Mouse (Mus musculus) small intestine, adult 2 months (tissue): ENCODE measurements around the gene Shisa8. TPM values are rescaled to one million over a fixed set of nuclear protein-coding genes. Genes with fewer than 3 reads are reported as not detected.
A peak's percentile ranks its signal among the peaks of the same experiment; 100 is the strongest.

Experiments used
- H3K27ac ChIP-seq: fragments of 200-500 bp; 2 replicates; pipeline ENCODE4 v1.5.1; 2012; ENCODE audit warnings: low read depth, low read length, control low read depth, inconsistent platforms; ENCODE audit not compliant: insufficient read depth
- H3K27me3 ChIP-seq: fragments of 200-500 bp; 2 replicates; pipeline ENCODE4 v1.6.1; 2012; ENCODE audit warnings: mild to moderate bottlenecking, moderate library complexity, low read length, inconsistent platforms; ENCODE audit not compliant: control insufficient read depth, insufficient read depth
- H3K36me3 ChIP-seq: fragments of 200-500 bp; 2 replicates; pipeline ENCODE4 v1.6.1; 2012; ENCODE audit warnings: mild to moderate bottlenecking, low read length, control low read depth, inconsistent platforms; ENCODE audit not compliant: control insufficient read depth, insufficient read depth
- H3K4me1 ChIP-seq: fragments of 200-500 bp; 2 replicates; pipeline ENCODE4 v1.6.1; 2012; ENCODE audit warnings: low read length, inconsistent platforms, mixed read lengths; ENCODE audit not compliant: control insufficient read depth, insufficient read depth, insufficient read length
- H3K4me3 ChIP-seq: fragments of 200-500 bp; 2 replicates; pipeline ENCODE4 v1.5.1; 2012; ENCODE audit warnings: low read depth, mild to moderate bottlenecking, control low read depth, inconsistent platforms, low read length, moderate library complexity
- CTCF ChIP-seq: fragments of 200-500 bp; IDR thresholded peaks from 2 replicates; pipeline ENCODE4 v1.5.1; 2012; ENCODE audit warnings: low read depth, mild to moderate bottlenecking, control low read depth, inconsistent platforms, low read length, moderate library complexity, mixed read lengths; ENCODE audit not compliant: insufficient replicate concordance, insufficient read length; ENCODE audit errors: extremely low read depth
- POLR2A ChIP-seq: fragments of 200-500 bp; IDR thresholded peaks from 2 replicates; pipeline ENCODE4 v1.6.1; 2012; ENCODE audit warnings: low read depth, mild to moderate bottlenecking, control low read depth, inconsistent platforms, low read length, moderate library complexity
- WGBS: fragments of 180-500 bp; shearing (Covaris S2); methylation state at CpG from one replicate; pipeline ENCODE4 v1.1.7; 2018; 5-methylcytosine and 5-hydroxymethylcytosine counted together
- polyA plus RNA-seq: library from polyadenylated mRNA; depleted of rRNA; stranded (reverse); fragments of >200 nt; gene quantifications from 2 replicates; pipeline ENCODE4 v1.2.3, GENCODE M21; 2012

Gene Shisa8
- polyA plus RNA-seq, 1 experiment, result 2.6 TPM

GRCm38 (mm10) chr15:82244115-82244804 is 31.6 kb upstream of the Shisa8 start, which contains the start of gene Cenpm:
Cenpm (minus strand) TSS chr15:82244748.
- Histone ChIP-seq H3K27me3 (no peaks in the 10 kb centered on the region), H3K4me3 (peak within 1 kb of the TSS; percentile 81), H3K27ac (no peak within 1 kb of the TSS), H3K36me3 (no peaks in the 10 kb centered on the region), H3K4me1 (peaks cover 3% of the 10 kb centered on the region)
- under 1% methylated on average over 65 of the region's 65 CpGs for WGBS
- no peak for TF ChIP-seq POLR2A

GRCm38 (mm10) chr15:82243742-82244114 is 31.1 kb upstream of the Shisa8 start:
- Histone ChIP-seq H3K36me3 (no peaks in the 10 kb centered on the region), H3K27me3 (no peaks in the 10 kb centered on the region), H3K4me3 (peak overlapping the region; percentile 81), H3K27ac (no peak overlapping the region), H3K4me1 (peaks cover 3% of the 10 kb centered on the region)
- WGBS, result 2% methylated on average over 12 of the region's 12 CpGs
- no peak for TF ChIP-seq CTCF
- no peak for TF ChIP-seq POLR2A

- Histone ChIP-seq H3K4me1 (peaks cover 3% of the 10 kb centered on the region), H3K27ac (no peak overlapping the region), H3K36me3 (no peaks in the 10 kb centered on the region), H3K4me3 (no peak overlapping the region), H3K27me3 (no peaks in the 10 kb centered on the region)
- TF ChIP-seq POLR2A, result no peak
- no peak for TF ChIP-seq CTCF
- 71% methylated on average over 3 of the region's 3 CpGs for WGBS
Measured at GRCm38 (mm10) chr15:82243311-82243710, 30.7 kb upstream of the Shisa8 start.

- Histone ChIP-seq H3K4me1 (no peaks in the 10 kb centered on the region), H3K36me3 (no peaks in the 10 kb centered on the region), H3K4me3 (no peak overlapping the region), H3K27me3 (no peaks in the 10 kb centered on the region), H3K27ac (no peak overlapping the region)
- WGBS, result 16% methylated on average over 5 of the region's 5 CpGs
- peak; percentile 98; the same call in 1 of the 2 replicates for TF ChIP-seq CTCF
- TF ChIP-seq POLR2A, result no peak
Measured at GRCm38 (mm10) chr15:82236565-82236964, 23.9 kb upstream of the Shisa8 start.

GRCm38 (mm10) chr15:82235661-82236060 is 23.0 kb upstream of the Shisa8 start:
- Histone ChIP-seq H3K27ac (no peak overlapping the region), H3K27me3 (no peaks in the 10 kb centered on the region), H3K4me1 (no peaks in the 10 kb centered on the region), H3K4me3 (no peak overlapping the region), H3K36me3 (no peaks in the 10 kb centered on the region)
- TF ChIP-seq POLR2A (no peak), CTCF (no peak)
- WGBS, result 83% methylated on average over 10 of the region's 10 CpGs

GRCm38 (mm10) chr15:82232651-82233050 is 20.0 kb upstream of the Shisa8 start:
- 85% methylated on average over 4 of the region's 4 CpGs for WGBS
- no peaks in the 10 kb centered on the region for H3K27me3 ChIP-seq
- no peak for TF ChIP-seq POLR2A
- no peak for TF ChIP-seq CTCF
- H3K27ac ChIP-seq, result no peak overlapping the region
- H3K4me3 ChIP-seq, result no peak overlapping the region
- no peaks in the 10 kb centered on the region for H3K4me1 ChIP-seq
- H3K36me3 ChIP-seq, result no peaks in the 10 kb centered on the region

GRCm38 (mm10) chr15:82231591-82232378 is 19.2 kb upstream of the Shisa8 start:
- 66% methylated on average over 11 of the region's 11 CpGs for WGBS
- no peaks in the 10 kb centered on the region for H3K4me1 ChIP-seq
- no peak overlapping the region for H3K27ac ChIP-seq
- H3K36me3 ChIP-seq, result no peaks in the 10 kb centered on the region
- H3K4me3 ChIP-seq, result no peak overlapping the region
- no peak for TF ChIP-seq POLR2A
- TF ChIP-seq CTCF, result no peak
- no peaks in the 10 kb centered on the region for H3K27me3 ChIP-seq
